Mouse (Mus musculus) heart, postnatal 0 days (tissue): ENCODE results near the gene Enpp3.

Source experiments
- CTCF ChIP-seq: IDR thresholded peaks from 2 replicates; pipeline ENCODE4 v1.5.1; 2016; ENCODE audit warnings: antibody characterized with exemption, control low read depth, low read depth
- EP300 ChIP-seq: IDR thresholded peaks from 2 replicates; pipeline ENCODE4 v1.6.1; 2016; ENCODE audit warnings: antibody characterized with exemption, low read depth

GRCm38 (mm10) chr10:24738456-24738855 is 104.2 kb downstream of the Enpp3 start:
- TF ChIP-seq CTCF (no peak), EP300 (no peak)
